12 mouse cellular contexts compared by ENCODE assay signal in genomic region chr1:35266626-35267025, GRCm38 (mm10).
DNase-seq lines count a peak whose midpoint lies in the region; ATAC-seq and TF ChIP-seq lines count a peak whose summit lies in the region.
"Had no signal": no experiment of that assay in that cellular context is flagged by ENCODE, and none has a peak within 500 bp of the region (broad histone marks: within the 10 kb centered on the region; RNA-seq: fewer than 3 reads in every experiment).

No protein-coding gene starts in this region.

- no peak overlapping the region for H3K9ac ChIP-seq in forebrain, embryonic 14.5 days (ENCODE audit: low read length)
- no peak overlapping the region for H3K9ac ChIP-seq in forebrain, embryonic 13.5 days
- no peak overlapping the region for H3K9ac ChIP-seq in limb, embryonic 11.5 days (ENCODE audit: low read length)
- no peak overlapping the region for H3K9ac ChIP-seq in ES-E14 (ENCODE audit: insufficient read depth, low read depth, low read length, poor library complexity, severe bottlenecking)
- H3K9ac ChIP-seq in midbrain, embryonic 11.5 days (ENCODE audit: low read length), result no peak overlapping the region
- H3K9ac ChIP-seq: liver, embryonic 12.5 days; neural tube, embryonic 13.5 days had no signal

- no peak overlapping the region for H3K27ac ChIP-seq in forebrain, embryonic 14.5 days (ENCODE audit: low read depth, low read length)
- no peak overlapping the region for H3K27ac ChIP-seq in forebrain, embryonic 13.5 days
- no peak overlapping the region for H3K27ac ChIP-seq in limb, embryonic 11.5 days (replicated peaks; ENCODE audit: low read depth, low read length)
- H3K27ac ChIP-seq in limb, embryonic 10.5 days, result no peak overlapping the region
- no peak overlapping the region for H3K27ac ChIP-seq in ES-E14 (ENCODE audit: insufficient read depth, low read depth, low read length, poor library complexity, severe bottlenecking)
- no peak overlapping the region for H3K27ac ChIP-seq in midbrain, embryonic 11.5 days (ENCODE audit: low read depth, low read length)
- H3K27ac ChIP-seq: liver, embryonic 12.5 days; neural tube, embryonic 13.5 days had no signal

- in situ Hi-C loops in ES-E14 (cut with MboI; ENCODE audit: low sequenced_read_pairs in 2 of 2, unreplicated experiment in 2 of 2), result no loop called here

- no peaks in the 10 kb centered on the region for H3K4me1 ChIP-seq in forebrain, embryonic 14.5 days (ENCODE audit: control insufficient read depth, insufficient read depth, low read length)
- H3K4me1 ChIP-seq in forebrain, embryonic 13.5 days, result no peaks in the 10 kb centered on the region
- H3K4me1 ChIP-seq in limb, embryonic 11.5 days (ENCODE audit: control insufficient read depth, insufficient read depth, low read length), result no peaks in the 10 kb centered on the region
- H3K4me1 ChIP-seq in limb, embryonic 10.5 days, result no peaks in the 10 kb centered on the region
- no peaks in the 10 kb centered on the region for H3K4me1 ChIP-seq in ES-E14 (ENCODE audit: control insufficient read depth in 2 of 2, insufficient read depth in 2 of 2, low read length in 2 of 2, poor library complexity in 1 of 2)
- H3K4me1 ChIP-seq in midbrain, embryonic 11.5 days (ENCODE audit: control insufficient read depth, insufficient read depth, low read length), result no peaks in the 10 kb centered on the region
- H3K4me1 ChIP-seq: liver, embryonic 12.5 days; neural tube, embryonic 13.5 days had no signal

- peak; percentile 11 for DNase-seq in forebrain, embryonic 14.5 days (ENCODE audit: low spot score)
- DNase-seq in limb, embryonic 11.5 days (ENCODE audit: low spot score), result peak; percentile 22
- no peak for DNase-seq in limb, embryonic 10.5 days (ENCODE audit: low spot score)
- peak; percentile 40 for DNase-seq in ES-E14 (ENCODE audit: low read depth, low spot score)
- DNase-seq in kidney, postnatal 4 days, result peak; percentile 48 to 59
- DNase-seq in midbrain, embryonic 11.5 days (ENCODE audit: low spot score, missing footprints), result no peak
- DNase-seq in urinary bladder, postnatal 25 days (ENCODE audit: low spot score), result no peak
- DNase-seq: thymus, adult 2 months had no signal

- H3K27me3 ChIP-seq in forebrain, embryonic 14.5 days (replicated peaks; ENCODE audit: control insufficient read depth, insufficient read depth, low read length), result no peaks in the 10 kb centered on the region
- H3K27me3 ChIP-seq in forebrain, embryonic 13.5 days, result no peaks in the 10 kb centered on the region
- no peaks in the 10 kb centered on the region for H3K27me3 ChIP-seq in limb, embryonic 11.5 days (ENCODE audit: control insufficient read depth, insufficient read depth, low read length)
- no peaks in the 10 kb centered on the region for H3K27me3 ChIP-seq in limb, embryonic 10.5 days (ENCODE audit: low read depth, poor library complexity, severe bottlenecking)
- no peaks in the 10 kb centered on the region for H3K27me3 ChIP-seq in midbrain, embryonic 11.5 days (ENCODE audit: control insufficient read depth, insufficient read depth, low read length)
- H3K27me3 ChIP-seq: liver, embryonic 12.5 days; neural tube, embryonic 13.5 days had no signal

- 54% methylated on average over 7 of the region's 7 CpGs for WGBS in forebrain, embryonic 14.5 days
- WGBS in forebrain, embryonic 13.5 days, result 59% methylated on average over 7 of the region's 7 CpGs
- WGBS in limb, embryonic 11.5 days, result 51% methylated on average over 7 of the region's 7 CpGs
- 49% methylated on average over 7 of the region's 7 CpGs for WGBS in limb, embryonic 10.5 days
- 58% methylated on average over 7 of the region's 7 CpGs for WGBS in midbrain, embryonic 11.5 days

- H3K9me3 ChIP-seq in forebrain, embryonic 14.5 days (replicated peaks; ENCODE audit: control insufficient read depth, low read length), result no peaks in the 10 kb centered on the region
- no peaks in the 10 kb centered on the region for H3K9me3 ChIP-seq in forebrain, embryonic 13.5 days (replicated peaks)
- H3K9me3 ChIP-seq in limb, embryonic 11.5 days (ENCODE audit: control insufficient read depth, low read length), result no peaks in the 10 kb centered on the region
- no peaks in the 10 kb centered on the region for H3K9me3 ChIP-seq in limb, embryonic 10.5 days (replicated peaks)
- no peaks in the 10 kb centered on the region for H3K9me3 ChIP-seq in ES-E14 (ENCODE audit: control insufficient read depth, insufficient read depth, low read depth, low read length)
- H3K9me3 ChIP-seq in midbrain, embryonic 11.5 days (ENCODE audit: control insufficient read depth, low read length), result no peaks in the 10 kb centered on the region
- H3K9me3 ChIP-seq: liver, embryonic 12.5 days; neural tube, embryonic 13.5 days had no signal

- H3K4me3 ChIP-seq in forebrain, embryonic 14.5 days (ENCODE audit: low read depth, low read length), result no peak overlapping the region
- no peak overlapping the region for H3K4me3 ChIP-seq in forebrain, embryonic 13.5 days
- no peak overlapping the region for H3K4me3 ChIP-seq in limb, embryonic 11.5 days (ENCODE audit: low read depth, low read length)
- H3K4me3 ChIP-seq in limb, embryonic 10.5 days, result no peak overlapping the region
- H3K4me3 ChIP-seq in ES-E14 (ENCODE audit: insufficient read depth in 1 of 2, low read depth in 1 of 2, low read length in 2 of 2, poor library complexity in 1 of 2, severe bottlenecking in 1 of 2), result no peak overlapping the region
- no peak overlapping the region for H3K4me3 ChIP-seq in midbrain, embryonic 11.5 days (ENCODE audit: low read depth, low read length)
- H3K4me3 ChIP-seq: liver, embryonic 12.5 days; neural tube, embryonic 13.5 days had no signal

- H3K36me3 ChIP-seq in forebrain, embryonic 14.5 days (ENCODE audit: control insufficient read depth, insufficient read depth, low read length), result no peaks in the 10 kb centered on the region
- no peaks in the 10 kb centered on the region for H3K36me3 ChIP-seq in forebrain, embryonic 13.5 days (ENCODE audit: poor library complexity, severe bottlenecking)
- no peaks in the 10 kb centered on the region for H3K36me3 ChIP-seq in limb, embryonic 11.5 days (ENCODE audit: control insufficient read depth, insufficient read depth, low read length)
- no peaks in the 10 kb centered on the region for H3K36me3 ChIP-seq in limb, embryonic 10.5 days
- no peaks in the 10 kb centered on the region for H3K36me3 ChIP-seq in ES-E14 (ENCODE audit: control insufficient read depth, insufficient read depth, low read length, poor library complexity, severe bottlenecking)
- H3K36me3 ChIP-seq in midbrain, embryonic 11.5 days (ENCODE audit: control insufficient read depth, insufficient read depth, low read length), result no peaks in the 10 kb centered on the region
- H3K36me3 ChIP-seq: liver, embryonic 12.5 days; neural tube, embryonic 13.5 days had no signal

- ATAC-seq in forebrain, embryonic 14.5 days, result no peak
- ATAC-seq in forebrain, embryonic 13.5 days, result no peak
- ATAC-seq in limb, embryonic 11.5 days (ENCODE audit: insufficient number of reproducible peaks, low FRiP score, low TSS enrichment, low read depth), result no peak
- no peak for ATAC-seq in midbrain, embryonic 11.5 days (ENCODE audit: low FRiP score)
- ATAC-seq: inflammation-experienced regulatory T-cells, adult 6 months; liver, embryonic 12.5 days had no signal

- no peak overlapping the region for H3K4me2 ChIP-seq in forebrain, embryonic 14.5 days (ENCODE audit: low read length)
- H3K4me2 ChIP-seq in forebrain, embryonic 13.5 days, result no peak overlapping the region
- H3K4me2 ChIP-seq in limb, embryonic 11.5 days (ENCODE audit: low read depth, severe bottlenecking), result no peak overlapping the region
- no peak overlapping the region for H3K4me2 ChIP-seq in midbrain, embryonic 11.5 days
- H3K4me2 ChIP-seq: liver, embryonic 12.5 days; neural tube, embryonic 13.5 days had no signal

TF ChIP-seq in ES-E14, 5 proteins besides CTCF, POLR2A, EP300 and RAD21:
- TF ChIP-seq ZNF384 (IDR thresholded peaks at IDR 0.05; ENCODE audit: low read depth, low read length), result no peak
- TF ChIP-seq CHD2 (IDR thresholded peaks at IDR 0.05; ENCODE audit: low read depth, low read length), result no peak
- no peak for TF ChIP-seq MAFK (IDR thresholded peaks at IDR 0.05; ENCODE audit: insufficient read depth, low read depth, low read length)
- TF ChIP-seq HCFC1 (IDR thresholded peaks at IDR 0.05; ENCODE audit: borderline replicate concordance, insufficient read depth, low read length), result no peak
- TF ChIP-seq ZC3H11A (IDR thresholded peaks at IDR 0.05; ENCODE audit: borderline replicate concordance, low read depth, low read length), result 0 out of 2 replicates have a peak, but pooled peaks have one; percentile 23

Comparison
In these comparisons a context has a peak if more than half of its experiments do, and no peak if none do; other contexts are left out.
1. DNase-seq: peak in forebrain, embryonic 14.5 days (single experiment), limb, embryonic 11.5 days (single experiment), ES-E14 (single experiment) and kidney, postnatal 4 days (2 of 2); none in limb, embryonic 10.5 days (single experiment), midbrain, embryonic 11.5 days (single experiment) and urinary bladder, postnatal 25 days (single experiment).